Mouse (Mus musculus) forebrain, postnatal 0 days (tissue): Measurements from ENCODE around the gene Neurod6. TPM values are rescaled to one million over a fixed set of nuclear protein-coding genes. Genes with fewer than 3 reads are reported as not detected.
"Not testable (repeated sequence)": the region's sequence is repeated elsewhere in the genome, so short reads cannot be mapped to it uniquely, and the experiment has no call there.

Source experiments
- ATAC-seq: fragments of 200-750 bp; cut with Nextera tagmentation; 2 replicates; pipeline ENCODE4 v1.8.0; 2017; ENCODE audit warnings: mild to moderate bottlenecking, moderate library complexity
- DNase-seq: peaks from one replicate; pipeline ENCODE4 v3.0.0-alpha.2; 2015
- H3K27ac ChIP-seq: fragments of 300-500 bp; sonication (generic); 2 replicates; pipeline ENCODE4 v1.5.1; 2014; ENCODE audit warnings: low read depth, mild to moderate bottlenecking, antibody characterized with exemption, low read length, moderate library complexity, mixed read lengths
- H3K27me3 ChIP-seq: fragments of 300-500 bp; sonication (generic); 2 replicates; pipeline ENCODE4 v1.6.1; 2014; ENCODE audit warnings: mild to moderate bottlenecking, low read length, mixed read lengths; ENCODE audit not compliant: insufficient read depth
- H3K36me3 ChIP-seq: fragments of 300-500 bp; sonication (generic); 2 replicates; pipeline ENCODE4 v1.6.1; 2014; ENCODE audit warnings: mild to moderate bottlenecking, moderate library complexity; ENCODE audit not compliant: insufficient read depth
- H3K4me1 ChIP-seq: fragments of 300-500 bp; sonication (generic); 2 replicates; pipeline ENCODE4 v1.6.1; 2014; ENCODE audit warnings: antibody characterized with exemption; ENCODE audit not compliant: insufficient read depth
- H3K4me2 ChIP-seq: fragments of 300-500 bp; sonication (generic); 2 replicates; pipeline ENCODE4 v1.6.1; 2014; ENCODE audit warnings: low read depth, mild to moderate bottlenecking, moderate library complexity
- H3K4me3 ChIP-seq: fragments of 300-500 bp; sonication (generic); 2 replicates; pipeline ENCODE4 v1.5.1; 2014; ENCODE audit warnings: low read depth, low read length, mixed read lengths
- H3K9ac ChIP-seq: fragments of 300-500 bp; sonication (generic); 2 replicates; pipeline ENCODE4 v1.6.1; 2014; ENCODE audit warnings: mild to moderate bottlenecking
- H3K9me3 ChIP-seq: fragments of 300-500 bp; sonication (generic); 2 replicates; pipeline ENCODE4 v1.6.1; 2016; ENCODE audit warnings: low read length
- CTCF ChIP-seq: sonication (generic); IDR thresholded peaks from 2 replicates; pipeline ENCODE4 v1.5.1; 2016; ENCODE audit warnings: antibody characterized with exemption, control low read depth, low read depth
- WGBS: fragments of 180-500 bp; shearing (Covaris S2); extraction: QIAGEN DNeasy Blood & Tissue Kit; methylation state at CpG from one replicate; pipeline ENCODE4 v1.1.7; 2014; 5-methylcytosine and 5-hydroxymethylcytosine counted together
- polyA plus RNA-seq: library from polyadenylated mRNA; unstranded; fragments of >200 nt; fragmentation: Nextera tagmentation; extraction: Ambion mirVana; gene quantifications from 2 replicates; pipeline ENCODE4 v1.2.1, GENCODE M21; 2015
- total RNA-seq: library from RNA; depleted of rRNA; stranded (reverse); fragments of >200 nt; gene quantifications from 2 replicates; pipeline ENCODE4 v1.2.3, GENCODE M21; 2014; rRNA removed

Neurod6 gene
- total RNA-seq (189 and 251 TPM in 2 replicates), polyA plus RNA-seq (238 and 397 TPM in 2 replicates)

DNA sequence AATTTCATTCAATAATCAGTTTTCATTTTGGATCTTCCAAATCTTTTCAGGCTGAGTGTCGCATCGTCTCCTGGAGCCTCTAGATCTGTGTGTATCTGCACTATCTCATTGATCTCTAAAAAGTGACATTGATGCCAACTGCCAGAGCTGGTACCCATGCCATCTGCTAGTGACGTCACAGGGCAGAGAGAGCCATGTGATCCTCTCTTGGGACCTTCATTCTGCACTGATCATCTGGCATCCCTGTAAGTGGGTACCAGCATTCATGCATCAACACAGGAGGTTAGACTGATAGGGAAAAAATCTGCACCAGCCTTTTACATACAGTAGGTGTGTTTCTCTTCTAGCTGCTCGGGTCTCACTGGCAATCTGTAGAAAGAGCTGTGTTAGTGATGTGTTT lies at the start of gene Neurod6:
Gene Neurod6 (minus strand): TSS at position 290 of the 400 bp plus-strand sequence.
- Histone ChIP-seq H3K4me2 (peak within 1 kb of the TSS; percentile 48), H3K4me3 (peak within 1 kb of the TSS; percentile 31), H3K9me3 (no peaks in the 10 kb centered on the region), H3K4me1 (peaks cover 8% of the 10 kb centered on the region; the same call in 1 of the 2 replicates), H3K27me3 (no peaks in the 10 kb centered on the region), H3K36me3 (no peaks in the 10 kb centered on the region), H3K27ac (peak within 1 kb of the TSS; percentile 96), H3K9ac (peak within 1 kb of the TSS; percentile 73)
- 35% methylated on average over 4 of the region's 4 CpGs for WGBS
- peak; percentile 93 for DNase-seq
- peak; percentile 90 for ATAC-seq
- peak; percentile 26; the same call in 1 of the 2 replicates for TF ChIP-seq CTCF

DNA sequence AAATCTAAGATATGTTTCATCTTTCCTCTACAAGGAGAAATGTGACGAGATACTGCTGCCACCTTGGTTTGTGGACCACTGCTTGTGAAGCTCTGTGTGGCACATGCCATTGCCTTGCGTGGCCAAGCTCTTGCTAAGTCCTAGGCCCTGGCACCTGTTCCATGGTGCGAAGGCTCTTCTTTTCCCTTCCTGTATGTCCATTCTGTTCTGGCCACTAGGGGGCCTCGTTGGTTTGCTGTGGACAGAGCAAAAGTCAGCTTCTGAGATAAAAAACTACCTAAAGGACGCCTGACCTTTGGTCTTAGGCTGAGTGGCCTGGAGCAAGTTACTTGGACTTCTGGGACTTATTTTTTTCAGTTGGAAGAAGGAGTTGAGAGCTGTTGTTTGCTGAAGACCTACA lies 36.1 kb upstream of the Neurod6 start:
- 41% methylated on average over 5 of the region's 5 CpGs for WGBS
- Histone ChIP-seq H3K4me1 (no peaks in the 10 kb centered on the region), H3K4me3 (no peak overlapping the region), H3K4me2 (no peak overlapping the region), H3K27me3 (no peaks in the 10 kb centered on the region), H3K36me3 (no peaks in the 10 kb centered on the region), H3K9ac (no peak overlapping the region), H3K27ac (no peak overlapping the region), H3K9me3 (no peaks in the 10 kb centered on the region)
- DNase-seq (peak; percentile 62), ATAC-seq (peak; percentile 53; the same call in 1 of the 2 replicates)
- TF ChIP-seq CTCF, result peak; percentile 74

- TF ChIP-seq CTCF, result no peak
- WGBS, result 90% methylated on average over 6 of the region's 6 CpGs
- ATAC-seq, result no peak
- H3K9me3 ChIP-seq, result no peaks in the 10 kb centered on the region
- H3K4me2 ChIP-seq, result no peak overlapping the region
- no peak overlapping the region for H3K4me3 ChIP-seq
- H3K36me3 ChIP-seq, result no peaks in the 10 kb centered on the region
- no peak for DNase-seq
- H3K27ac ChIP-seq, result no peak overlapping the region
- no peaks in the 10 kb centered on the region for H3K27me3 ChIP-seq
- no peaks in the 10 kb centered on the region for H3K4me1 ChIP-seq
- H3K9ac ChIP-seq, result no peak overlapping the region
These were observed 34.4 kb upstream of the Neurod6 start for GRCm38 (mm10) chr6:55715446-55715845.

GRCm38 (mm10) chr6:55710913-55711312 lies 29.9 kb upstream of the Neurod6 start:
- ATAC-seq, H3K36me3 ChIP-seq, DNase-seq, H3K9ac ChIP-seq, H3K4me2 ChIP-seq, H3K4me3 ChIP-seq, H3K27me3 ChIP-seq, H3K27ac ChIP-seq, H3K9me3 ChIP-seq, H3K4me1 ChIP-seq: not testable (repeated sequence)
- 94% methylated on average over 3 of the region's 4 CpGs for WGBS

- DNase-seq (no peak), ATAC-seq (no peak)
- Histone ChIP-seq H3K4me3 (no peak overlapping the region), H3K4me1 (no peaks in the 10 kb centered on the region), H3K9ac (no peak overlapping the region), H3K27me3 (no peaks in the 10 kb centered on the region), H3K27ac (no peak overlapping the region), H3K4me2 (no peak overlapping the region), H3K9me3 (no peaks in the 10 kb centered on the region), H3K36me3 (no peaks in the 10 kb centered on the region)
- 79% methylated on average over 1 of the region's 1 CpGs for WGBS
- no peak for TF ChIP-seq CTCF
These were observed 23.7 kb upstream of the Neurod6 start for GRCm38 (mm10) chr6:55704759-55705104.

- Histone ChIP-seq H3K27me3 (no peaks in the 10 kb centered on the region), H3K4me3 (no peak overlapping the region), H3K9me3 (no peaks in the 10 kb centered on the region), H3K9ac (no peak overlapping the region), H3K4me1 (no peaks in the 10 kb centered on the region), H3K36me3 (no peaks in the 10 kb centered on the region), H3K27ac (no peak overlapping the region), H3K4me2 (no peak overlapping the region)
- no peak for ATAC-seq
- TF ChIP-seq CTCF, result no peak
- DNase-seq, result no peak
- WGBS, result 37% methylated on average over 8 of the region's 8 CpGs
These were observed 23.1 kb upstream of the Neurod6 start for GRCm38 (mm10) chr6:55704061-55704758.
